Mouse (Mus musculus) embryonic fibroblast, embryonic 13.5 days (primary cell): ENCODE measurements around the gene Prss30.

Experiments used
- CTCF ChIP-seq: IDR thresholded peaks from 2 replicates; pipeline ENCODE4 v1.5.1; 2011; ENCODE audit warnings: mild to moderate bottlenecking, control low read depth, low read length, moderate library complexity, borderline replicate concordance; ENCODE audit not compliant: insufficient read depth
- POLR2A ChIP-seq: IDR thresholded peaks from 2 replicates; pipeline ENCODE4 v1.6.1; 2011; ENCODE audit warnings: low read depth, mild to moderate bottlenecking, control low read depth, low read length, moderate library complexity

GRCm38 (mm10) chr17:23966658-23967401 lies 13.5 kb downstream of the Prss30 start:
- TF ChIP-seq CTCF (no peak), POLR2A (no peak)
